Mouse (Mus musculus) brain, embryonic 14.5 days (tissue): ENCODE results near the gene Dmwd. TPM values are rescaled to one million over a fixed set of nuclear protein-coding genes. Genes with fewer than 3 reads are reported as not detected.
"Not testable (repeated sequence)": the region's sequence is repeated elsewhere in the genome, so short reads cannot be mapped to it uniquely, and the experiment has no call there.

Experiments
- DNase-seq: peaks from one replicate; pipeline ENCODE4 v3.0.0-alpha.2; 2011; ENCODE audit warnings: low read depth
- CTCF ChIP-seq: fragments of 200-500 bp; IDR thresholded peaks from 2 replicates; pipeline ENCODE4 v1.5.1; 2012; ENCODE audit warnings: inconsistent platforms, mild to moderate bottlenecking, moderate library complexity, borderline replicate concordance; ENCODE audit not compliant: insufficient read depth, insufficient read length; ENCODE audit errors: extremely low read depth
- POLR2A ChIP-seq: fragments of 200-500 bp; IDR thresholded peaks from 2 replicates; pipeline ENCODE4 v1.6.1; 2012; ENCODE audit warnings: mild to moderate bottlenecking, inconsistent platforms, borderline replicate concordance; ENCODE audit not compliant: poor library complexity, insufficient read depth, insufficient read length, severe bottlenecking; ENCODE audit errors: extremely low read depth
- polyA plus RNA-seq: library from polyadenylated mRNA; depleted of rRNA; stranded (reverse); fragments of >200 nt; gene quantifications from 2 replicates; pipeline ENCODE4 v1.2.3, GENCODE M21; 2012

The Dmwd gene
- polyA plus RNA-seq, 1 experiment, result 178 TPM

DNA sequence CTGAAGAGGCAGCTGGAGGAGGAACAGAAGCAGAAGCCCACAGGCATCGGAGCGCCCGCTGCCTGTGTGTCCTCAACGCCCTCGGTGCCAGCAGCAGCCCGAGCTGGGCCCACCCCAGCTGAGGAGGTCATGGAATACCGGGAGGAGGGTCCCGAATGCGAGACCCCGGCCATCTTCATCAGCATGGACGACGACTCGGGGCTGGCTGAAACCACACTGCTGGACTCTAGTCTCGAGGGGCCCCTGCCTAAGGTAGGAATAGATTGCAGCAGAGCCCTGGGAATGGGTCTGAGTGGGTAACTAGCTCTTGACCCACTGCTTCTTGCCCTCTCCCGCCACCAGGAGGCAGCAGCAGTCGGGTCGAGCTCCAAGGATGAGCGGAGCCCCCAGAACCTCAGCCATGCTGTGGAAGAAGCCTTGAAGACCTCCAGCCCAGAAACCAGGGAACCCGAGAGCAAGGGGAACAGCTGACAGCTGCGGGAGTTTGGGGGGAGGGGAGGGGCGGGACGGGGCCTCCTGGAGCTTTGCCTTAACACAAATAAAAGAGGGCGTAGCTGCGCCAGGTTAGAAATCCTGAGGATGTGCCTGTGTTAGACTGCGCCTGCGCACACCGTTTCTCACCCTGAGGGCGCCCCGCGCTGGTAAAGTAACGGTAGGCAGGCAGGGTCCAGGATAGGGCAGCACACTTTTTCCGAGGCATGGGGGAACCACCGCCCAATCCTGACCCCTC, 21.8 kb upstream of the Dmwd start, which contains the start of gene Rsph6a:
TSS of gene Rsph6a (plus strand) at position 644 of the 730 bp plus-strand sequence.
- TF ChIP-seq CTCF, result peak; percentile 79
- TF ChIP-seq POLR2A, result no peak
- DNase-seq, result peak; percentile 84

DNA sequence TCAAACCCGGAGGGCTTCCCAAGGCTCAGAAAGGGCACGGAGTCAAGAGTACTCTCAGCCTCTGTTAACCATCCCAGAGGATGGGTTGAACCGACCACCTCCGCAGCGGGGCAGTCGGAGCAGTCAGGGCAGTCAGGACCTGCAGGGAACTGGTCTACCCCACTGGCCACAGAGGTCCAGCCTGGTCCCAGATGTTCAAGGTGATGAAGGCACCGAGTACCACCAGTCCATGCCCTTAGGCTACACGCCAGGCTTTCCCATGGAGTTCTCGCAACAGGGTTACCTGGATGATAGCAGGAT, 21.3 kb upstream of the Dmwd start:
- TF ChIP-seq CTCF (no peak), POLR2A (no peak)
- no peak for DNase-seq

DNA sequence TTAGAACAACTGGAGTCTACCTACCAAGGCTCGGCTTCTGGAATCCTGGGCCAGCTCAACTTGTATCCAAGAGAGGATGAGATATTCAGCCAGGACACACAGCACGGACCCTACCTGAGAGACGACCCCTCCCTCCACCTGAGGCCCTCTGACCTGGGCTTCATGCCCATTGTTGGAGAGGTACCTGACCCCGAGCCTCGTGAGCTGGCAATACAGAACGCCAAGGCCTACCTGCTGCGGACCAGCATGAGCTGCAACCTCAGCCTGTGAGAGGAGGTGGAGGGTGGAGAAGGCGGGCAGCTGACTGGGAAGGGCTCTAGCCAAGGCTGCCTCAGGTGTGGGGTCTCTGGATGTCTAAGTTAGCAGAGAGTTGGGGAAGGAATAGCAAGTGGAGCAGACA, 20.9 kb upstream of the Dmwd start:
- no peak for DNase-seq
- no peak for TF ChIP-seq POLR2A
- no peak for TF ChIP-seq CTCF

DNA sequence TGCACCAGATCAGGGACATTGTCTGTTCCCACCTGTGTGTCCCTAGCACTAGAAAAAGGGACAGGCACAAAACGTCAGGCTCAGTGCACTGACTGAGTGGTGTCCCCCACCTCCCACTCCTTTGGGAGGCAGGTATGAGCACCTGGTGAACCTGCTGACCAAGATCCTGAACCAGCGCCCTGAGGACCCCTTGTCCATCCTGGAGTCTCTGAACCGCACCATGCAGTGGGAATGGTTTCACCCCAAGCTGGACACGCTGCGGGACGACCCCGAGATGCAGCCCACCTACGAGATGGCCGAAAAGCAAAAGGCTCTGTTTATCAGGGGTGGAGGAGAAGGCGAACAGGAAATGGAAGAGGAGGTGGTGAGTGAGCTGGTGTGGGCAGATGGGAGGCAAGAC, 18.6 kb upstream of the Dmwd start:
- no peak for DNase-seq

DNA sequence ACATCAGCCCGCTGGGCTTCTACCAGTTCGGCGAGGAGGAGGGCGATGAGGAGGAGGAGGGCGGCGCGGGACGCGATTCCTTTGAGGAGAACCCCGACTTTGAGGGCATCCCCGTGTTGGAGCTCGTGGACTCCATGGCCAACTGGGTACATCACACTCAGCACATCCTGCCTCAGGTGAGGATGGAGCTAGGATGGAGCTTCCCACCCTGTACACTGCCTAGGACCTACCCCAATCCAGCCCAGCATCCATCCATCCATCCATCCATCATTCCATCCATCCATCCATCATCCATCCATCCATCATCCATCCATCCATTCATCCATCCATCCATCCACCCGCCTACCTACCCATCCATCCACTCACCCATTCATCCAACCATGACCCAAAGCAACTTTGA, 10.1 kb upstream of the Dmwd start:
- no peak for DNase-seq
- no peak for TF ChIP-seq CTCF
- no peak for TF ChIP-seq POLR2A

More for the DNA sequence above, 18.6 kb upstream of the Dmwd start:
- TF ChIP-seq POLR2A (no peak), CTCF (no peak)

DNA sequence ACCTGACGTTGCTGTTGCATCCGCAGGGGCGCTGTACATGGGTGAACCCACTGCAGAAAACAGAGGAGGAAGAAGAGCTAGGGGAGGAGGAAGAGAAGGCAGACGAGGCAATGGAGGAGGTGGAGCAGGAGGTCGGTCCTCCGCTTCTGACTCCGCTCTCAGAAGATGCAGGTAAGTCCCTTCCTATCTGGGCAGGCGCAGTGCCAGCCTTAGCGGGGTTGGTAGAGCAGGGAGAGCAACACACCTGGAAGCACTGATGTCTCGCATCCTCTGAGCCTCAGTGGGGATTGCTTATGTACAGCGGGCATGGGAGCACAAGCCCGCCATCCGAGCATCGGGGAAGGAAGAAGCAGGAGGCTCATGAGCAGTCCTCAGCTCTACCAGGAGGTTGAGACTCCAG, 9.0 kb upstream of the Dmwd start:
- DNase-seq, result no peak

GRCm38 (mm10) chr7:19067935-19068334, 8.1 kb upstream of the Dmwd start:
- no peak for DNase-seq
- TF ChIP-seq CTCF (no peak), POLR2A (no peak)

More for the DNA sequence above, 9.0 kb upstream of the Dmwd start:
- TF ChIP-seq CTCF (no peak), POLR2A (no peak)

GRCm38 (mm10) chr7:19068707-19069106, 7.3 kb upstream of the Dmwd start:
- peak; percentile 79 for DNase-seq
- TF ChIP-seq POLR2A, result no peak
- TF ChIP-seq CTCF, result peak; percentile 85; the same call in 1 of the 2 replicates

- DNase-seq, result no peak
- TF ChIP-seq CTCF (peak; percentile 53; the same call in 1 of the 2 replicates), POLR2A (no peak)
These were observed 6.5 kb upstream of the Dmwd start for GRCm38 (mm10) chr7:19069500-19069899.

- DNase-seq, result not testable (repeated sequence)
These were observed 5.0 kb upstream of the Dmwd start for GRCm38 (mm10) chr7:19071024-19071423.

DNA sequence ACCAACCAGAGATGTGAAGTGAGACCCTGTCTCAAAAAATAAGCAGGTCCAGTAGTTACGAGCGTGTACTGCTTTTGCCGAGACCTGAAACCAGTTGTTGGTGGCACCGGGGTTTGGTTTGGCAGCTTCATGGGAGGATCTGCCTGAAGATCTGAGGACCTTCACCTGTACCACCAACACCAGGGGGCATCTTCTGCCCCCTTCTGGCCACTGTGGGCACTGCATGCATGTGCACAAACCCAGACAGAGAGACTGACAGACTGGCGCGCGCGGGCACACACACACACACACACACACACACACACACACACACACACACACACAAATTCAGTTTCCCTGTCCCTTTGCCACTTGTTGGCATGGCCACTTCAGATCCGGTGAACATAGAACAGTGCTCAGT, 2.5 kb upstream of the Dmwd start:
- DNase-seq, result no peak
- TF ChIP-seq POLR2A, result no peak
- peak; percentile 57 for TF ChIP-seq CTCF

DNA sequence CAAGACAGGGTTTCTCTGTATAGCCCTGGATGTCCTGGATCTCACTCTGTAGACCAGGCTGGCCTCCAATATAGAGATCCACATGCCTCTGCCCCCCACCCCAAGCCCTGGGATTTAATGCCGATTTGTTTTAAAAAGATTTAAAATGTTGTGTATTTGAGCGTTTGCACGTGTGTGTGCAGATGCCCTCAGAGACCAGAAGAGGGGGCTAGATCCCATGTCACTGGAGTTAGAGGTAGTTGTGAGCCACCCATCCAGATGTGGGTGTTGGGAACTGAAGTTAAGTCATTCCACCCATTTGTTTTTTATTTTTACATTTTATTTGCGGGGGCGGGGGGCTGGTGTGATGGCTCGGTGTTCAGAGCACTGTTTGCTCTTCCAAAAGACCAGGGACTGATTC, 1.5 kb upstream of the Dmwd start:
- DNase-seq, result no peak
- no peak for TF ChIP-seq CTCF
- no peak for TF ChIP-seq POLR2A
